Mouse (Mus musculus): Measurements from ENCODE around the gene Usf2. TPM values are rescaled to one million over a fixed set of nuclear protein-coding genes. Genes with fewer than 3 reads are reported as not detected.
"Not testable (repeated sequence)": the region's sequence is repeated elsewhere in the genome, so short reads cannot be mapped to it uniquely, and the experiment has no call there.

Usf2 gene
- total RNA-seq, 2 experiments from 2014 or later = 94.1 to 116 TPM

GRCm38 (mm10) chr7:30922490-30922889 lies 34.1 kb downstream of the Usf2 start:
- DNase-seq (ENCODE audit: low spot score in 2 of 2) = not testable (repeated sequence)

GRCm38 (mm10) chr7:30920217-30920616 lies 36.4 kb downstream of the Usf2 start:
- no peak for DNase-seq (ENCODE audit: low spot score in 2 of 2)

DNA sequence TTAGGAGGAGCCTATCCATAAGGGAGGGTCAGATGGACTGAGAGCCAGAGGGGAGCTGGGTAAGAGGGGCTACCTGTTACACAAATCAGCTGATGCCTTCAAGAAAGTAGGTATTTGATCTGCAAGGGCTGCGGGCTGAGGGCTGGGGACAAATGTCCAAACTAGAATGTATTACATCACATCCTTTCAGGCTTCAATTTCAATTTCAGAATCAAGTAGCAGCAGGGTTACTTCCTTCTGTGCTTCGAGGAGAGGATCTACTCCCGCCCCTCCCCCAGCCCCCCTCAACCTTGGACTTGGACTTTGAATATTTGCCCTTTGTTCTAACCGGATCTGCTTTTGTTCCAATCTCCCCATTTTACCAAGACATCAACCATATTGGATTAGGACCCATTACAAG lies 39.4 kb downstream of the Usf2 start:
- no peak for DNase-seq (ENCODE audit: low spot score in 2 of 2)

DNA sequence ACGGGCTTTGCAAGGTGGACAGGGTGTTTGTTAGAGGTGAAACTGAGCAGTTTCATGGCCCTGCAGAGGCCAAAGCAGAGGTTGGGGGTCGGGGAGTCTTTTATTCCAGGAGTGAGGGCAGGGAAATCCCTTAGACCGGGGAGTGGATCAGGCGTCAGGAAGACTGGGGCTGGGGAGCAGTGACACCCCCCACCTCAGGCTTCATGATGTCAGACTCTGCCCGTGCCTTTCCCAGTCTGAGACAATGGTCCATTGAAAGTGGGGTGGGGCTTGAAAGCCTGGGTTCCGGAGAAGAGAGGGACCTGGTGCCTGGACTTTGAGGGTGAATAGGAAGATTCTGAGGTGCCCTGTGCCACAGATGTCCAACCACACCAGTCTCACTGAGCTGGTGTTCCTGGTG lies 39.9 kb downstream of the Usf2 start:
- DNase-seq (ENCODE audit: low spot score in 2 of 2) = no peak

GRCm38 (mm10) chr7:30914732-30915131 lies 41.9 kb downstream of the Usf2 start, which contains the start of gene Mag:
Gene Mag (minus strand): TSS chr7:30914873.
- no peak for DNase-seq (ENCODE audit: low spot score in 2 of 2)

DNA sequence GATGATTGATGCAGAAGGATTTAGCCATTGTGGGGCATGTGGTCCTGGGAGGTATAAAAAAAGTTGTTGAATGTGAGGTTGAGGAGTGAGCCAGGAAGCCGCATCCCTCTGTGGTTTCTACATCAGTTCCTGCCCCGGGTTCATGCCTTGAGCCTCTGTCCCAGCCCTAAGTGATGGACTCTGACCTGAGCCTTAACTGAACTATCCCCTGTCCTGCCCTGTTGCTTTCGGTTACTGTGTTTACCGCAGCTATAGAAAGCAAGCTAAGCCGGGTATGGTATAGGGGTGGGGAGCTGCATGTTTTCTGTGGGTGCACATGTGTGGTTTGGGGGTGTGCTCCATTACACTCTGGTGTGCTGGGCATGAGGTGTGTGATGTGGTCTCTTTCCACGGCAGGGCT lies 46.8 kb downstream of the Usf2 start:
- no peak for DNase-seq (ENCODE audit: low spot score in 2 of 2)

GRCm38 (mm10) chr7:30908992-30909431 lies 47.6 kb downstream of the Usf2 start:
- no peak for DNase-seq (ENCODE audit: low spot score in 2 of 2)

GRCm38 (mm10) chr7:30908277-30908991 lies 48.2 kb downstream of the Usf2 start:
- DNase-seq (ENCODE audit: low spot score in 2 of 2) = no peak

- peak; percentile 28 to 52 for DNase-seq (ENCODE audit: low spot score in 2 of 2)
These were observed 52.6 kb downstream of the Usf2 start for GRCm38 (mm10) chr7:30904042-30904441.

Other genes starting within 250 kb of the Usf2 start
- 1 to 10 TPM; 3.1 to 3.8 TPM for gene Atp4a, start 244.6 kb downstream of the Usf2 start, total RNA-seq (2021)
- gene Tmem147, start 227.3 kb downstream of the Usf2 start, total RNA-seq (2021) = 100 to 1,000 TPM; 117 to 141 TPM
- gene Gapdhs, start 213.1 kb downstream of the Usf2 start, total RNA-seq (2021) = not detected
- 10 to 100 TPM in 1 of 2 experiments, 1 to 10 TPM in 1; 7.7 to 10.4 TPM for gene Sbsn, start 205.3 kb downstream of the Usf2 start, total RNA-seq (2021)
- 1 to 10 TPM; 1.2 to 1.5 TPM for gene Dmkn, start 193.0 kb downstream of the Usf2 start, total RNA-seq (2021)
- gene Krtdap, start 168.9 kb downstream of the Usf2 start, total RNA-seq (2021) = not detected
- under 1 TPM in 1 of 2 experiments, not detected in 1; 0.25 TPM for gene Ffar2, start 133.0 kb downstream of the Usf2 start, total RNA-seq (2021)
- not detected for gene Ffar3, start 100.6 kb downstream of the Usf2 start, total RNA-seq (2021)
- not detected for gene Ffar1, start 95.2 kb downstream of the Usf2 start, total RNA-seq (2021)
- not detected for gene Cd22, start 76.5 kb downstream of the Usf2 start, total RNA-seq (2021)
- gene Mag, start 41.9 kb downstream of the Usf2 start, total RNA-seq (2021) = 10 to 100 TPM; 25.3 to 30.7 TPM
- not detected for gene Hamp2, start 32.1 kb downstream of the Usf2 start, total RNA-seq (2021)
- gene Hamp, start 12.8 kb downstream of the Usf2 start, total RNA-seq (2021) = not detected
- gene Lsr, start 16.7 kb upstream of the Usf2 start, total RNA-seq (2021) = 10 to 100 TPM; 11.8 to 15.1 TPM
- under 1 TPM; 0.25 to 0.96 TPM for gene Fam187b, start 17.0 kb upstream of the Usf2 start, total RNA-seq (2021)
- 10 to 100 TPM; 35.9 to 36.5 TPM for gene Fxyd5, start 85.7 kb upstream of the Usf2 start, total RNA-seq (2021)
- gene Fxyd7, start 94.7 kb upstream of the Usf2 start, total RNA-seq (2021) = 100 to 1,000 TPM; 376 to 407 TPM
- 10 to 100 TPM; 67.2 to 69.2 TPM for gene Fxyd1, start 100.4 kb upstream of the Usf2 start, total RNA-seq (2021)
- 10 to 100 TPM; 13.2 to 15.5 TPM for gene Lgi4, start 102.5 kb upstream of the Usf2 start, total RNA-seq (2021)
- 1 to 10 TPM in 1 of 2 experiments, not detected in 1; 1.2 TPM for gene Fxyd3, start 119.9 kb upstream of the Usf2 start, total RNA-seq (2021)
- 1 to 10 TPM; 2.1 to 2.9 TPM for gene Hpn, start 158.5 kb upstream of the Usf2 start, total RNA-seq (2021)
- 100 to 1,000 TPM; 264 to 274 TPM for gene Scn1b, start 170.2 kb upstream of the Usf2 start, total RNA-seq (2021)
- gene Gramd1a, start 199.1 kb upstream of the Usf2 start, total RNA-seq (2021) = 100 to 1,000 TPM; 143 to 144 TPM

Measured in layer of hippocampus, postnatal 10 days (tissue).